Mouse (Mus musculus) limb, embryonic 11.5 days (tissue): ENCODE data around the gene Wfdc1. TPM values are rescaled to one million over a fixed set of nuclear protein-coding genes. Genes with fewer than 3 reads are reported as not detected.
A peak's percentile ranks its signal among the peaks of the same experiment; 100 is the strongest.

Source experiments
- ATAC-seq: fragments of 200-750 bp; cut with Nextera tagmentation; 2 replicates; pipeline ENCODE4 v1.8.0; 2017; ENCODE audit warnings: low read depth; ENCODE audit not compliant: insufficient number of reproducible peaks, low FRiP score, low TSS enrichment
- DNase-seq: peaks from one replicate; pipeline ENCODE4 v3.0.0-alpha.2; 2015; ENCODE audit warnings: low spot score
- H3K27ac ChIP-seq: fragments of 300-500 bp; sonication (generic); replicated peaks from 2 replicates; pipeline ENCODE4 v1.5.1; 2014; ENCODE audit warnings: low read depth, mild to moderate bottlenecking, low read length
- H3K27me3 ChIP-seq: fragments of 300-500 bp; sonication (generic); 2 replicates; pipeline ENCODE4 v1.6.1; 2014; ENCODE audit warnings: mild to moderate bottlenecking, low read length, mixed read lengths; ENCODE audit not compliant: control insufficient read depth, insufficient read depth
- H3K36me3 ChIP-seq: fragments of 300-500 bp; sonication (generic); 2 replicates; pipeline ENCODE4 v1.6.1; 2014; ENCODE audit warnings: mild to moderate bottlenecking, low read length, moderate library complexity, mixed read lengths; ENCODE audit not compliant: control insufficient read depth, insufficient read depth
- H3K4me1 ChIP-seq: fragments of 300-500 bp; sonication (generic); 2 replicates; pipeline ENCODE4 v1.6.1; 2014; ENCODE audit warnings: low read length, mixed read lengths; ENCODE audit not compliant: control insufficient read depth, insufficient read depth
- H3K4me2 ChIP-seq: fragments of 300-500 bp; sonication (generic); 2 replicates; pipeline ENCODE4 v1.6.1; 2014; ENCODE audit warnings: low read depth, mild to moderate bottlenecking, moderate library complexity; ENCODE audit not compliant: severe bottlenecking
- H3K4me3 ChIP-seq: fragments of 300-500 bp; sonication (generic); 2 replicates; pipeline ENCODE4 v1.5.1; 2014; ENCODE audit warnings: low read depth, low read length
- H3K9ac ChIP-seq: fragments of 300-500 bp; sonication (generic); 2 replicates; pipeline ENCODE4 v1.6.1; 2014; ENCODE audit warnings: mild to moderate bottlenecking, low read length
- H3K9me3 ChIP-seq: fragments of 300-500 bp; sonication (generic); 2 replicates; pipeline ENCODE4 v1.6.1; 2016; ENCODE audit warnings: low read length; ENCODE audit not compliant: control insufficient read depth
- WGBS: fragments of 180-500 bp; shearing (Covaris S2); extraction: QIAGEN DNeasy Blood & Tissue Kit; methylation state at CpG from one replicate; pipeline ENCODE4 v1.1.7; 2014; 5-methylcytosine and 5-hydroxymethylcytosine counted together
- polyA plus RNA-seq: library from polyadenylated mRNA; unstranded; fragments of >200 nt; fragmentation: Nextera tagmentation; extraction: Ambion mirVana; gene quantifications from 2 replicates; pipeline ENCODE4 v1.2.1, GENCODE M21; 2014

Gene Wfdc1
- polyA plus RNA-seq, 1 experiment from 2014 or later = not detected

- Histone ChIP-seq H3K4me3 (no peak overlapping the region), H3K9me3 (no peaks in the 10 kb centered on the region), H3K4me2 (no peak overlapping the region), H3K36me3 (no peaks in the 10 kb centered on the region), H3K9ac (no peak overlapping the region), H3K4me1 (0 out of 2 replicates have a peak, but pooled peaks cover 5% of the 10 kb centered on the region), H3K27ac (no peak overlapping the region), H3K27me3 (no peaks in the 10 kb centered on the region)
- ATAC-seq (no peak), DNase-seq (no peak)
- WGBS = 80% methylated on average over 12 of the region's 12 CpGs
Measured at GRCm38 (mm10) chr8:119715221-119715620, 49.1 kb downstream of the Wfdc1 start.

GRCm38 (mm10) chr8:119716730-119717299, 50.6 kb downstream of the Wfdc1 start:
- DNase-seq (no peak), ATAC-seq (no peak)
- Histone ChIP-seq H3K27me3 (no peaks in the 10 kb centered on the region), H3K36me3 (no peaks in the 10 kb centered on the region), H3K9ac (no peak overlapping the region), H3K4me3 (no peak overlapping the region), H3K27ac (no peak overlapping the region), H3K4me1 (0 out of 2 replicates have a peak, but pooled peaks cover 5% of the 10 kb centered on the region), H3K4me2 (no peak overlapping the region), H3K9me3 (no peaks in the 10 kb centered on the region)

- Histone ChIP-seq H3K27ac (no peak overlapping the region), H3K4me3 (no peak overlapping the region), H3K36me3 (no peaks in the 10 kb centered on the region), H3K4me2 (no peak overlapping the region), H3K4me1 (0 out of 2 replicates have a peak, but pooled peaks cover 5% of the 10 kb centered on the region), H3K9ac (no peak overlapping the region), H3K9me3 (no peaks in the 10 kb centered on the region), H3K27me3 (no peaks in the 10 kb centered on the region)
- DNase-seq (peak; percentile 57), ATAC-seq (no peak)
- WGBS = 62% methylated on average over 9 of the region's 9 CpGs
Measured at GRCm38 (mm10) chr8:119717765-119718164, 51.6 kb downstream of the Wfdc1 start.

- no peaks in the 10 kb centered on the region for H3K36me3 ChIP-seq
- WGBS = 73% methylated on average over 12 of the region's 12 CpGs
- H3K27me3 ChIP-seq = no peaks in the 10 kb centered on the region
- no peak overlapping the region for H3K9ac ChIP-seq
- no peak overlapping the region for H3K27ac ChIP-seq
- no peak overlapping the region for H3K4me2 ChIP-seq
- no peak for ATAC-seq
- no peak for DNase-seq
- H3K4me1 ChIP-seq = 0 out of 2 replicates have a peak, but pooled peaks cover 5% of the 10 kb centered on the region
- H3K9me3 ChIP-seq = no peaks in the 10 kb centered on the region
- H3K4me3 ChIP-seq = no peak overlapping the region
Measured at GRCm38 (mm10) chr8:119719011-119719501, 52.9 kb downstream of the Wfdc1 start.

- H3K27ac ChIP-seq = no peak overlapping the region
- H3K4me3 ChIP-seq = no peak overlapping the region
- H3K9ac ChIP-seq = no peak overlapping the region
- H3K4me2 ChIP-seq = no peak overlapping the region
- no peak for DNase-seq
- ATAC-seq = no peak
- H3K27me3 ChIP-seq = no peaks in the 10 kb centered on the region
- no peaks in the 10 kb centered on the region for H3K9me3 ChIP-seq
- no peaks in the 10 kb centered on the region for H3K36me3 ChIP-seq
- 58% methylated on average over 6 of the region's 6 CpGs for WGBS
- 0 out of 2 replicates have a peak, but pooled peaks cover 5% of the 10 kb centered on the region for H3K4me1 ChIP-seq
Measured at GRCm38 (mm10) chr8:119722348-119722747, 56.2 kb downstream of the Wfdc1 start.

- ATAC-seq (no peak), DNase-seq (no peak)
- 74% methylated on average over 4 of the region's 4 CpGs for WGBS
- no peak overlapping the region for H3K4me3 ChIP-seq
- H3K27me3 ChIP-seq = no peaks in the 10 kb centered on the region
- no peak overlapping the region for H3K27ac ChIP-seq
- no peaks in the 10 kb centered on the region for H3K9me3 ChIP-seq
- H3K9ac ChIP-seq = no peak overlapping the region
- no peaks in the 10 kb centered on the region for H3K36me3 ChIP-seq
- no peak overlapping the region for H3K4me2 ChIP-seq
- H3K4me1 ChIP-seq = 0 out of 2 replicates have a peak, but pooled peaks cover 5% of the 10 kb centered on the region
Measured at GRCm38 (mm10) chr8:119723676-119724075, 57.5 kb downstream of the Wfdc1 start.

- no peak for DNase-seq
- Histone ChIP-seq H3K4me3 (no peak overlapping the region), H3K4me2 (no peak overlapping the region), H3K4me1 (0 out of 2 replicates have a peak, but pooled peaks cover 5% of the 10 kb centered on the region), H3K27ac (no peak overlapping the region), H3K9me3 (no peaks in the 10 kb centered on the region), H3K9ac (no peak overlapping the region), H3K36me3 (no peaks in the 10 kb centered on the region), H3K27me3 (no peaks in the 10 kb centered on the region)
- WGBS = 76% methylated on average over 6 of the region's 6 CpGs
- no peak for ATAC-seq
Measured at GRCm38 (mm10) chr8:119724596-119724995, 58.4 kb downstream of the Wfdc1 start.

- no peak overlapping the region for H3K27ac ChIP-seq
- no peaks in the 10 kb centered on the region for H3K36me3 ChIP-seq
- H3K27me3 ChIP-seq = no peaks in the 10 kb centered on the region
- H3K4me1 ChIP-seq = no peaks in the 10 kb centered on the region
- 91% methylated on average over 8 of the region's 8 CpGs for whole genome bisulfite sequencing
- ATAC-seq (no peak), DNase-seq (no peak)
- H3K4me3 ChIP-seq = no peak overlapping the region
- no peak overlapping the region for H3K4me2 ChIP-seq
- no peaks in the 10 kb centered on the region for H3K9me3 ChIP-seq
- no peak overlapping the region for H3K9ac ChIP-seq
Measured at GRCm38 (mm10) chr8:119727093-119727492, 60.9 kb downstream of the Wfdc1 start.
